Mouse (Mus musculus): ENCODE measurements around the gene Laptm4a. TPM values are rescaled to one million over a fixed set of nuclear protein-coding genes. Genes with fewer than 3 reads are reported as not detected.

The Laptm4a gene
- polyA plus RNA-seq (2014; fragmentation: Nextera tagmentation; extraction: Ambion mirVana): 185 and 204 TPM in 2 replicates

DNA sequence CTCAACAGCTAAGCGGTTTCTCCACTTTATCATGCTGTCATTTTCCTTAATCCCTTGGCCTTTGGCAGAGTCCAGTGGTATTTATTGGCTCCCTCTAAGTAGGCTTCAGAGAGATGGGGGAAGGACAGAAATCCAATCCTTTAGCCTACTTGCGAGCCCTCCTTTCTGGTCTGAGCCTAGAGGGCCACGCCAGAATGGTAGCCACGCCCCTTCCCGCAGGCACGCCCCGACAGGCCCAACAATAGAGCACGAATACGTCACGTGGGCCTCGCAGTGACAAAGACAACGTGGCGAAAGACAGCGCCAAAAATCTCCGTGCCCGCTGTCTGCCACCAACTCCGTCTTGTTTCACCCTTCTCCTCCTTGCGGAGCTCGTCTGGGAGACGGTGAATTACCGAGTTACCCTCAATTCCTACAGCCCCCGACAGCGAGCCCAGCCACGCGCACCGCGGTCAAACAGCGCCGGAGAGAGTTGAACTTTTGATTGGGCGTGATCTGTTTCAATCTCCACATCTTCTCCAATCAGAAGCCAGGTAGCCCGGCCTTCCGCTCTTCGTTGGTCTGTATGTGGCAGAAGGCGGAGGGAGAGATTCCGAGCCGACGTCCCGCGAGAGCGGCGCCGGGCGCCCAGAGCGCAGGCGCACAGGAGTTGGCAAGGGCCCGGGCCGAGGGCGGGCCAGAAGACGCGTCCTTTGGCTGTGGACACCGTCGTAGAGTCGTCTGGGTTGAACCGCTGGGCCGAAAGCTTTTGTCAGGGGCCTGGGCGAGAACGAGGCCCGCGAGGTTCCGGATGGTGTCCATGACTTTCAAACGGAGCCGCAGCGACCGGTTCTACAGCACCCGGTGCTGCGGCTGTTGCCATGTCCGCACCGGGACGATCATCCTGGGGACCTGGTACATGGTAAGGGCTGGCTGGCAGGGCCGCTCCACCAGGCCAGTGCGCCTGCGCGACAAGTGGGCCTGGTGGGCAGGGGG is at the start of gene Laptm4a:
Gene Laptm4a, plus strand, starts transcription at position 271 of the 975 bp plus-strand sequence.
- under 1% methylated on average over 73 of the region's 73 CpGs for WGBS
- peaks cover 15% of the 10 kb centered on the region for H3K36me3 ChIP-seq (ENCODE audit: control insufficient read depth, insufficient read depth, low read length)
- H3K27ac ChIP-seq (ENCODE audit: low read depth): peak within 1 kb of the TSS; percentile 99
- ATAC-seq (replicated peaks; ENCODE audit: low FRiP score, low TSS enrichment, low read depth): peak; percentile 99
- H3K4me2 ChIP-seq (ENCODE audit: low read length): peak within 1 kb of the TSS; percentile 73
- H3K4me3 ChIP-seq (ENCODE audit: low read depth, low read length): peak within 1 kb of the TSS; percentile 90
- no peaks in the 10 kb centered on the region for H3K9me3 ChIP-seq (ENCODE audit: control insufficient read depth, low read length)
- H3K9ac ChIP-seq (ENCODE audit: low read length): peak within 1 kb of the TSS; percentile 94
- H3K4me1 ChIP-seq (replicated peaks; ENCODE audit: control insufficient read depth, insufficient read depth, low read length): peaks cover 31% of the 10 kb centered on the region
- no peaks in the 10 kb centered on the region for H3K27me3 ChIP-seq (replicated peaks; ENCODE audit: control insufficient read depth, insufficient read depth, low read length)
- DNase-seq (ENCODE audit: low spot score): peak; percentile 97

DNA sequence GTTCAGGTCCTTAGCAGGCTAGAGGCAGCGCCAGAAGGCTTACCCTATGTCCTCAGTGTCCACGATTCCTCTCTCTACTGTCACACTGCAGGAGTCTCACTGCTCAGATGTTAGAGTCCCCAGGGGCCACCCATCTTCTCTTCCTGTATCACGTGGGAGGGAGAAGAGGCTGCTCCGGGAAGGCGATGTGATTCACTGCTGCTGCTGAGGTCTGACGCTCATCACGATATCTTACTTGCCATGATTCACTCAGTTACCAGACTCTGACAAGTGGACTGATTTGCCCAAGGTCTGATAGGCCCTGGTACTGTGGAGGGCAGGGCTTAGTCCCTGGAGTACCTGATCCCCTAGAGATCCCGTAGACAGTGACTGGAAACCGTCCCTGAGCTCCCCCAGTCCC is 45.9 kb upstream of the Laptm4a start:
- Histone ChIP-seq H3K9me3 (ENCODE audit: control insufficient read depth, low read length) (no peaks in the 10 kb centered on the region), H3K4me2 (ENCODE audit: low read length) (no peak overlapping the region), H3K4me1 (replicated peaks; ENCODE audit: control insufficient read depth, insufficient read depth, low read length) (no peaks in the 10 kb centered on the region), H3K4me3 (ENCODE audit: low read depth, low read length) (no peak overlapping the region), H3K27ac (ENCODE audit: low read depth) (no peak overlapping the region), H3K36me3 (ENCODE audit: control insufficient read depth, insufficient read depth, low read length) (no peaks in the 10 kb centered on the region), H3K27me3 (replicated peaks; ENCODE audit: control insufficient read depth, insufficient read depth, low read length) (no peaks in the 10 kb centered on the region), H3K9ac (ENCODE audit: low read length) (no peak overlapping the region)
- WGBS: 85% methylated on average over 9 of the region's 9 CpGs
- DNase-seq (ENCODE audit: low spot score) (no peak), ATAC-seq (replicated peaks; ENCODE audit: low FRiP score, low TSS enrichment, low read depth) (no peak)

DNA sequence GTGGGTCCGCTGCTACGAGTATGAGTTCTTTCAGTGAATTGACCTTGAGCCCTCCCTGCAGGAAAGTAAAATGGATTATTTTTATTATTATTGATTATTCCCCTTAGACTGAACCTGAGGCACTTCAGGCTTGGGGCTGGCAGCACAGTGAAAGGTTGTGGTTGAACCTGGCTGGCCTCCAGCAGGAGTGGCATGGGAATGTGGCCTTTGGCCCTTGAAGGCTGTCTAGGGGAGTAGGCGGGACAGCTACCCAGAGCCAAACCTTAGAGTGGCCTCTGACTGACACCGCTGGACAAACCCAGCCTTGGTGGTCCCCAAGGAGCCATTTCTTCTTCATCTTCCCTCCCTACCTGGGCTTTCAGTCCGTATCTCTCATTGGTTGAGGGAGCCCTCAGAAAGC is 44.6 kb upstream of the Laptm4a start:
- no peaks in the 10 kb centered on the region for H3K9me3 ChIP-seq (ENCODE audit: control insufficient read depth, low read length)
- H3K9ac ChIP-seq (ENCODE audit: low read length): no peak overlapping the region
- no peak overlapping the region for H3K4me2 ChIP-seq (ENCODE audit: low read length)
- H3K4me1 ChIP-seq (replicated peaks; ENCODE audit: control insufficient read depth, insufficient read depth, low read length): no peaks in the 10 kb centered on the region
- ATAC-seq (replicated peaks; ENCODE audit: low FRiP score, low TSS enrichment, low read depth): no peak
- 67% methylated on average over 5 of the region's 5 CpGs for WGBS
- no peaks in the 10 kb centered on the region for H3K36me3 ChIP-seq (ENCODE audit: control insufficient read depth, insufficient read depth, low read length)
- H3K4me3 ChIP-seq (ENCODE audit: low read depth, low read length): no peak overlapping the region
- no peaks in the 10 kb centered on the region for H3K27me3 ChIP-seq (replicated peaks; ENCODE audit: control insufficient read depth, insufficient read depth, low read length)
- H3K27ac ChIP-seq (ENCODE audit: low read depth): no peak overlapping the region
- DNase-seq (ENCODE audit: low spot score): no peak

DNA sequence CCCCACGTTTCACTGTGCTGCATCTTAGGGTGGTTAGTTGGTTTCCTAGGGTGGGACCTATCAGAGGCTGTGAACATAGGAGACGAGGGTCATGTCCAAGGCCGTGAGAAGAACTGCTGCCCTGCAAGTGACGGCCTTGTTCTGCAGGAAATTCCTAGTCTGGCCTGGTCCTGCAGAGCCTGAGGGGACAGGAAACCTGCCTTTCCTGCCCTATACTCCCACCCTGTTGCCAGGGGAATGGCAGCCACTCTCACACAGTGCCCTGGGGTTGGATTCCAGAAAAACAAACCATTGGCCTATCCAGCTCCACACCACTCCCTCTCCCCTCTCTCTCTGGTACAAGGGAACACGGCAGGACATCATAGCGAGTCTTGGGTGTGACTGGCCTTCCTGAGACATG is 44.1 kb upstream of the Laptm4a start:
- H3K9ac ChIP-seq (ENCODE audit: low read length): no peak overlapping the region
- no peaks in the 10 kb centered on the region for H3K27me3 ChIP-seq (replicated peaks; ENCODE audit: control insufficient read depth, insufficient read depth, low read length)
- no peak overlapping the region for H3K4me2 ChIP-seq (ENCODE audit: low read length)
- H3K4me1 ChIP-seq (replicated peaks; ENCODE audit: control insufficient read depth, insufficient read depth, low read length): no peaks in the 10 kb centered on the region
- H3K27ac ChIP-seq (ENCODE audit: low read depth): no peak overlapping the region
- ATAC-seq (replicated peaks; ENCODE audit: low FRiP score, low TSS enrichment, low read depth) (no peak), DNase-seq (ENCODE audit: low spot score) (no peak)
- no peaks in the 10 kb centered on the region for H3K36me3 ChIP-seq (ENCODE audit: control insufficient read depth, insufficient read depth, low read length)
- 79% methylated on average over 6 of the region's 6 CpGs for WGBS
- no peak overlapping the region for H3K4me3 ChIP-seq (ENCODE audit: low read depth, low read length)
- no peaks in the 10 kb centered on the region for H3K9me3 ChIP-seq (ENCODE audit: control insufficient read depth, low read length)

DNA sequence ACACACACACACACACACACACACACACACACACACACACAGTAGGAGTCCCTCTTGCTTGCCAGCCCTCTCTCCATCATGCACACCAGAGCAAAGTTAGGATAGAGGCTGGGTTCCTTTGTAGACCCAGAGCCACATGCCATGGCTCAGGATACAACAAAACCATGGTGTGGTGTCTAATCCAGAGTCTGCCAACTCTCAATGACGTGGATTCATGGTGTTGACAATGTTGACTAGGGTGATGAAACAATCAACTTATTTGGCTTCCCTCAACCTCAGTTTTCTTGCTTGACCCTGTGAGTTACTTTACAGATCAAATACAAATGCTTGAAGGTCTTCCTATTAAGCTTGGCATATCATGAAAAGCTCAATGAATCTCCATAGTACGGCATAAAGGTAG is 42.7 kb upstream of the Laptm4a start:
- WGBS: 94% methylated on average over 2 of the region's 2 CpGs
- H3K27me3 ChIP-seq (replicated peaks; ENCODE audit: control insufficient read depth, insufficient read depth, low read length): no peaks in the 10 kb centered on the region

DNA sequence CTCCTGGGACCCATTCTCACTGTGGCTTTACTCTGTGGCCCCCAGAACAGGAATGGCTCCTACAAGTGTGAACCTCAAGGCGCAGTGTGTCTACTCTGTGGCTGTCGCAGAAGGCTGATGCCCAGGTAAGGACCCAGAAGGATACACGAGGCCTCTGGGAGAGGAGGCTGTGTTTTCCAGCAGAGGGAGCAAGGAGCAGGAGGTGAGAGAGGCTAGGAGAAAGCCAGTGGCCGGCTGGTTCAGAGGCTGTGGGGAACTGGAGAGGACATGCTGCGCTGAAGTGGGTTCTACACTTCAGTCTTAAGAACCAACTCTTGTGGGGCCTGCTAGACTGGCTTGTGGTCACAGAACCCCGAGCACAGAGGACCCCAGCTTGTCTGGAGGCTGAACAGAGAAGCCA is 42.1 kb upstream of the Laptm4a start:
- DNase-seq (ENCODE audit: low spot score): no peak
- no peak overlapping the region for H3K9ac ChIP-seq (ENCODE audit: low read length)
- ATAC-seq (replicated peaks; ENCODE audit: low FRiP score, low TSS enrichment, low read depth): no peak

More for the DNA sequence above, 42.7 kb upstream of the Laptm4a start:
- no peaks in the 10 kb centered on the region for H3K4me1 ChIP-seq (replicated peaks; ENCODE audit: control insufficient read depth, insufficient read depth, low read length)
- H3K27ac ChIP-seq (ENCODE audit: low read depth): no peak overlapping the region
- H3K9me3 ChIP-seq (ENCODE audit: control insufficient read depth, low read length): no peaks in the 10 kb centered on the region
- H3K36me3 ChIP-seq (ENCODE audit: control insufficient read depth, insufficient read depth, low read length): no peaks in the 10 kb centered on the region
- H3K4me3 ChIP-seq (ENCODE audit: low read depth, low read length): no peak overlapping the region
- H3K9ac ChIP-seq (ENCODE audit: low read length): no peak overlapping the region
- no peak overlapping the region for H3K4me2 ChIP-seq (ENCODE audit: low read length)
- ATAC-seq (replicated peaks; ENCODE audit: low FRiP score, low TSS enrichment, low read depth) (no peak), DNase-seq (ENCODE audit: low spot score) (no peak)

DNA sequence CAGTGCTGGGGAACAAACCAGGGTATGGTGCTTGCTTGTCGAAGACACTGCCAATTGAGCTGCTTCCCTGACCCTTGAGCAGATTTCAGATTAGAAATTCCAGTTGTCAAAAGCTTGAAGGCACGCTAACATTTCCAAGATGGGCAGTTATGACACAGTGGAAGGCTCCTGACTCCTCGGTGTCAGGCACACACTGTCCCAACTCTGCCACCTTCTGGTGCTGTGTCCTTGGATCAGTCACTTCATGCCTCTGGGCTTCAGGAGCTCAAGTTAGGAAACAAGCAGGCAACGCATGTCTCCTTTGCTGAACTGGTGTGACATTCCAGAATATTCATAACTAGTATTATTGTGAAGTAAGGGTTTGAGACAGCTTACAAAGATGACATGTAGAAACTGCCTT is 39.7 kb upstream of the Laptm4a start:
- Histone ChIP-seq H3K4me3 (ENCODE audit: low read depth, low read length) (no peak overlapping the region), H3K27ac (ENCODE audit: low read depth) (no peak overlapping the region), H3K27me3 (replicated peaks; ENCODE audit: control insufficient read depth, insufficient read depth, low read length) (no peaks in the 10 kb centered on the region), H3K9me3 (ENCODE audit: control insufficient read depth, low read length) (no peaks in the 10 kb centered on the region), H3K4me2 (ENCODE audit: low read length) (no peak overlapping the region), H3K36me3 (ENCODE audit: control insufficient read depth, insufficient read depth, low read length) (no peaks in the 10 kb centered on the region), H3K9ac (ENCODE audit: low read length) (no peak overlapping the region), H3K4me1 (replicated peaks; ENCODE audit: control insufficient read depth, insufficient read depth, low read length) (peaks cover 15% of the 10 kb centered on the region)
- 58% methylated on average over 4 of the region's 4 CpGs for WGBS
- DNase-seq (ENCODE audit: low spot score) (no peak), ATAC-seq (replicated peaks; ENCODE audit: low FRiP score, low TSS enrichment, low read depth) (no peak)

More for the DNA sequence above, 42.1 kb upstream of the Laptm4a start:
- Histone ChIP-seq H3K4me2 (ENCODE audit: low read length) (no peak overlapping the region), H3K36me3 (ENCODE audit: control insufficient read depth, insufficient read depth, low read length) (no peaks in the 10 kb centered on the region), H3K4me3 (ENCODE audit: low read depth, low read length) (no peak overlapping the region), H3K27me3 (replicated peaks; ENCODE audit: control insufficient read depth, insufficient read depth, low read length) (no peaks in the 10 kb centered on the region), H3K9me3 (ENCODE audit: control insufficient read depth, low read length) (no peaks in the 10 kb centered on the region), H3K4me1 (replicated peaks; ENCODE audit: control insufficient read depth, insufficient read depth, low read length) (peaks cover 1% of the 10 kb centered on the region; the same call in 1 of the 2 replicates), H3K27ac (ENCODE audit: low read depth) (no peak overlapping the region)
- WGBS: 64% methylated on average over 6 of the region's 6 CpGs

DNA sequence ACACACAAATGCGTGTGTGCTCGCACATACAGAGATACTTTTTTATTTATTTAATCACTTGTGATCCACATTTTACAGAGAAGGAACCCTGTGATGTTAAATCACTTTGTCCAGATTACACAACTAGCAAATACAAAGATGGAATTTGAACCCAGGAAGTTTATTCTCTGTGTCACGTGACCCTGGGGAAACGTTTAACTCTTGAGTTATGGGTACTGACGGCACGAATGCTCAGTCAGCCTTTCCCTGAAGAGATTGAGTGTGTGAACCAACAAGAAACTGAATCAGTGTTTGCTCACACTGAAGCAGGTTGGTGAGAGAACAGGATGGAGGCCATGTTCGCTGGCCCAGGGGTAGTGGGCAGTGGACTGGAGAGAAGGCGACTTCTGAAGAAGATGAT is 39.1 kb upstream of the Laptm4a start:
- no peak overlapping the region for H3K9ac ChIP-seq (ENCODE audit: low read length)
- H3K27me3 ChIP-seq (replicated peaks; ENCODE audit: control insufficient read depth, insufficient read depth, low read length): no peaks in the 10 kb centered on the region
- peaks cover 15% of the 10 kb centered on the region for H3K4me1 ChIP-seq (replicated peaks; ENCODE audit: control insufficient read depth, insufficient read depth, low read length)
- H3K27ac ChIP-seq (ENCODE audit: low read depth): no peak overlapping the region
- no peaks in the 10 kb centered on the region for H3K36me3 ChIP-seq (ENCODE audit: control insufficient read depth, insufficient read depth, low read length)
- no peak overlapping the region for H3K4me2 ChIP-seq (ENCODE audit: low read length)
- ATAC-seq (replicated peaks; ENCODE audit: low FRiP score, low TSS enrichment, low read depth) (no peak), DNase-seq (ENCODE audit: low spot score) (no peak)
- 49% methylated on average over 8 of the region's 8 CpGs for WGBS
- H3K9me3 ChIP-seq (ENCODE audit: control insufficient read depth, low read length): no peaks in the 10 kb centered on the region
- H3K4me3 ChIP-seq (ENCODE audit: low read depth, low read length): no peak overlapping the region

Measured in intestine, embryonic 14.5 days (tissue).